Mouse (Mus musculus) E14TG2a.4 (cell line): ENCODE measurements around the gene Mea1.

ENCODE experiments used
- CTCF ChIP-seq: conservative IDR thresholded peaks from 2 replicates; pipeline ENCODE4 v1.5.1; 2014; ENCODE audit warnings: low read length
- NANOG ChIP-seq: IDR thresholded peaks from 2 replicates; pipeline ENCODE4 v1.6.1; 2014; ENCODE audit warnings: borderline replicate concordance, low read length, mixed read lengths
- POU5F1 ChIP-seq: IDR thresholded peaks from 2 replicates; pipeline ENCODE4 v1.6.1; 2014; ENCODE audit warnings: low read length, borderline replicate concordance

GRCm38 (mm10) chr17:46690665-46691064 lies 12.1 kb downstream of the Mea1 start:
- TF ChIP-seq CTCF (no peak), POU5F1 (no peak), NANOG (no peak)
